Mouse (Mus musculus): ENCODE measurements at regions not wholly inside any gene's neighbourhood (a gene's known extent, or its start where the extent isn't known, plus 50 kb on each side); places are given as distances from the start of the nearest gene placed in this dataset.

- Histone ChIP-seq H3K27ac (ENCODE audit: insufficient read depth, low read depth, low read length, poor library complexity, severe bottlenecking) (no peak overlapping the region), H3K9ac (ENCODE audit: insufficient read depth, low read depth, low read length, poor library complexity, severe bottlenecking) (no peak overlapping the region), H3K9me3 (ENCODE audit: control insufficient read depth, insufficient read depth, low read depth, low read length) (no peaks in the 10 kb centered on the region), H3K4me1 (ENCODE audit: control insufficient read depth in 2 of 2, insufficient read depth in 2 of 2, low read length in 2 of 2, poor library complexity in 1 of 2) (peaks cover 0 to 3% of the 10 kb centered on the region in 2 experiments; a peak in 1 of 4 replicates), H3K4me3 (ENCODE audit: insufficient read depth in 1 of 2, low read depth in 1 of 2, low read length in 2 of 2, poor library complexity in 1 of 2, severe bottlenecking in 1 of 2) (no peak overlapping the region), H3K36me3 (ENCODE audit: control insufficient read depth, insufficient read depth, low read length, poor library complexity, severe bottlenecking) (no peaks in the 10 kb centered on the region)
- no peak for DNase-seq (ENCODE audit: low read depth, low spot score)
- no peak for TF ChIP-seq HCFC1 (IDR thresholded peaks at IDR 0.05; ENCODE audit: borderline replicate concordance, insufficient read depth, low read length)
- no peak for TF ChIP-seq ZC3H11A (IDR thresholded peaks at IDR 0.05; ENCODE audit: borderline replicate concordance, low read depth, low read length)
- no peak for TF ChIP-seq CHD2 (IDR thresholded peaks at IDR 0.05; ENCODE audit: low read depth, low read length)
- no peak for TF ChIP-seq ZNF384 (IDR thresholded peaks at IDR 0.05; ENCODE audit: low read depth, low read length)
- TF ChIP-seq MAFK (IDR thresholded peaks at IDR 0.05; ENCODE audit: insufficient read depth, low read depth, low read length), result no peak
- in situ Hi-C loops (cut with MboI; ENCODE audit: low sequenced_read_pairs in 2 of 2, unreplicated experiment in 2 of 2), result no loop called here
Measured at GRCm38 (mm10) chr13:48330619-48331018, 69.6 kb downstream of the Id4 start.

GRCm38 (mm10) chr13:48336135-48336534 is 75.1 kb downstream of the Id4 start:
- Histone ChIP-seq H3K9ac (ENCODE audit: insufficient read depth, low read depth, low read length, poor library complexity, severe bottlenecking) (no peak overlapping the region), H3K4me1 (ENCODE audit: control insufficient read depth in 2 of 2, insufficient read depth in 2 of 2, low read length in 2 of 2, poor library complexity in 1 of 2) (peaks cover 4 to 5% of the 10 kb centered on the region in 2 experiments; a peak in 2 of 4 replicates), H3K9me3 (ENCODE audit: control insufficient read depth, insufficient read depth, low read depth, low read length) (no peaks in the 10 kb centered on the region), H3K36me3 (ENCODE audit: control insufficient read depth, insufficient read depth, low read length, poor library complexity, severe bottlenecking) (no peaks in the 10 kb centered on the region), H3K4me3 (ENCODE audit: insufficient read depth in 1 of 2, low read depth in 1 of 2, low read length in 2 of 2, poor library complexity in 1 of 2, severe bottlenecking in 1 of 2) (no peak overlapping the region), H3K27ac (ENCODE audit: insufficient read depth, low read depth, low read length, poor library complexity, severe bottlenecking) (no peak overlapping the region)
- in situ Hi-C loops (cut with MboI; ENCODE audit: low sequenced_read_pairs in 2 of 2, unreplicated experiment in 2 of 2), result no loop called here
- no peak for DNase-seq (ENCODE audit: low read depth, low spot score)
- TF ChIP-seq HCFC1 (IDR thresholded peaks at IDR 0.05; ENCODE audit: borderline replicate concordance, insufficient read depth, low read length) (no peak), CHD2 (IDR thresholded peaks at IDR 0.05; ENCODE audit: low read depth, low read length) (no peak), ZNF384 (IDR thresholded peaks at IDR 0.05; ENCODE audit: low read depth, low read length) (no peak), ZC3H11A (IDR thresholded peaks at IDR 0.05; ENCODE audit: borderline replicate concordance, low read depth, low read length) (no peak), MAFK (IDR thresholded peaks at IDR 0.05; ENCODE audit: insufficient read depth, low read depth, low read length) (no peak)

GRCm38 (mm10) chr13:48336602-48337001 is 75.6 kb downstream of the Id4 start:
- Histone ChIP-seq H3K4me1 (ENCODE audit: control insufficient read depth in 2 of 2, insufficient read depth in 2 of 2, low read length in 2 of 2, poor library complexity in 1 of 2) (peaks cover 4 to 5% of the 10 kb centered on the region in 2 experiments; a peak in 2 of 4 replicates), H3K27ac (ENCODE audit: insufficient read depth, low read depth, low read length, poor library complexity, severe bottlenecking) (no peak overlapping the region), H3K36me3 (ENCODE audit: control insufficient read depth, insufficient read depth, low read length, poor library complexity, severe bottlenecking) (no peaks in the 10 kb centered on the region), H3K9me3 (ENCODE audit: control insufficient read depth, insufficient read depth, low read depth, low read length) (no peaks in the 10 kb centered on the region), H3K4me3 (ENCODE audit: insufficient read depth in 1 of 2, low read depth in 1 of 2, low read length in 2 of 2, poor library complexity in 1 of 2, severe bottlenecking in 1 of 2) (no peak overlapping the region), H3K9ac (ENCODE audit: insufficient read depth, low read depth, low read length, poor library complexity, severe bottlenecking) (no peak overlapping the region)
- DNase-seq (ENCODE audit: low read depth, low spot score), result no peak
- TF ChIP-seq ZC3H11A (IDR thresholded peaks at IDR 0.05; ENCODE audit: borderline replicate concordance, low read depth, low read length), result no peak
- in situ Hi-C loops (cut with MboI; ENCODE audit: low sequenced_read_pairs in 2 of 2, unreplicated experiment in 2 of 2), result no loop called here

GRCm38 (mm10) chr13:48338561-48338960 is 77.5 kb downstream of the Id4 start:
- no peak overlapping the region for H3K27ac ChIP-seq (ENCODE audit: insufficient read depth, low read depth, low read length, poor library complexity, severe bottlenecking)
- no peaks in the 10 kb centered on the region for H3K36me3 ChIP-seq (ENCODE audit: control insufficient read depth, insufficient read depth, low read length, poor library complexity, severe bottlenecking)
- no peak overlapping the region for H3K9ac ChIP-seq (ENCODE audit: insufficient read depth, low read depth, low read length, poor library complexity, severe bottlenecking)
- in situ Hi-C loops (cut with MboI; ENCODE audit: low sequenced_read_pairs in 2 of 2, unreplicated experiment in 2 of 2), result no loop called here
- H3K4me1 ChIP-seq (ENCODE audit: control insufficient read depth in 2 of 2, insufficient read depth in 2 of 2, low read length in 2 of 2, poor library complexity in 1 of 2), result peaks cover 4 to 5% of the 10 kb centered on the region in 2 experiments; a peak in 2 of 4 replicates
- TF ChIP-seq ZC3H11A (IDR thresholded peaks at IDR 0.05; ENCODE audit: borderline replicate concordance, low read depth, low read length), result no peak
- no peak for TF ChIP-seq CHD2 (IDR thresholded peaks at IDR 0.05; ENCODE audit: low read depth, low read length)
- TF ChIP-seq HCFC1 (IDR thresholded peaks at IDR 0.05; ENCODE audit: borderline replicate concordance, insufficient read depth, low read length), result no peak
- no peak for TF ChIP-seq ZNF384 (IDR thresholded peaks at IDR 0.05; ENCODE audit: low read depth, low read length)
- no peak for TF ChIP-seq MAFK (IDR thresholded peaks at IDR 0.05; ENCODE audit: insufficient read depth, low read depth, low read length)
- H3K9me3 ChIP-seq (ENCODE audit: control insufficient read depth, insufficient read depth, low read depth, low read length), result no peaks in the 10 kb centered on the region
- DNase-seq (ENCODE audit: low read depth, low spot score), result no peak
- no peak overlapping the region for H3K4me3 ChIP-seq (ENCODE audit: insufficient read depth in 1 of 2, low read depth in 1 of 2, low read length in 2 of 2, poor library complexity in 1 of 2, severe bottlenecking in 1 of 2)

- TF ChIP-seq HCFC1 (IDR thresholded peaks at IDR 0.05; ENCODE audit: borderline replicate concordance, insufficient read depth, low read length) (no peak), ZC3H11A (IDR thresholded peaks at IDR 0.05; ENCODE audit: borderline replicate concordance, low read depth, low read length) (no peak), CHD2 (IDR thresholded peaks at IDR 0.05; ENCODE audit: low read depth, low read length) (no peak), MAFK (IDR thresholded peaks at IDR 0.05; ENCODE audit: insufficient read depth, low read depth, low read length) (no peak), ZNF384 (IDR thresholded peaks at IDR 0.05; ENCODE audit: low read depth, low read length) (no peak)
- no peak overlapping the region for H3K4me3 ChIP-seq (ENCODE audit: insufficient read depth in 1 of 2, low read depth in 1 of 2, low read length in 2 of 2, poor library complexity in 1 of 2, severe bottlenecking in 1 of 2)
- in situ Hi-C loops (cut with MboI; ENCODE audit: low sequenced_read_pairs in 2 of 2, unreplicated experiment in 2 of 2), result no loop called here
- H3K9me3 ChIP-seq (ENCODE audit: control insufficient read depth, insufficient read depth, low read depth, low read length), result no peaks in the 10 kb centered on the region
- H3K9ac ChIP-seq (ENCODE audit: insufficient read depth, low read depth, low read length, poor library complexity, severe bottlenecking), result no peak overlapping the region
- H3K4me1 ChIP-seq (ENCODE audit: control insufficient read depth in 2 of 2, insufficient read depth in 2 of 2, low read length in 2 of 2, poor library complexity in 1 of 2), result no peaks in the 10 kb centered on the region
- no peaks in the 10 kb centered on the region for H3K36me3 ChIP-seq (ENCODE audit: control insufficient read depth, insufficient read depth, low read length, poor library complexity, severe bottlenecking)
- no peak overlapping the region for H3K27ac ChIP-seq (ENCODE audit: insufficient read depth, low read depth, low read length, poor library complexity, severe bottlenecking)
- DNase-seq (ENCODE audit: low read depth, low spot score), result no peak
Measured at GRCm38 (mm10) chr13:48350124-48350523, 89.1 kb downstream of the Id4 start.

Data from ES-E14 (cell line).